Mouse (Mus musculus) G1E (cell line): ENCODE results near the gene Parl.

Source experiments
- CTCF ChIP-seq: IDR thresholded peaks from 2 replicates; pipeline ENCODE4 v1.5.1; 2012; ENCODE audit warnings: low read depth, low read length, inconsistent platforms, mixed read lengths
- GATA1 ChIP-seq: IDR thresholded peaks from 2 replicates; pipeline ENCODE4 v1.6.1; 2012; ENCODE audit warnings: borderline replicate concordance, low read length, inconsistent platforms, mixed read lengths

GRCm38 (mm10) chr16:20271339-20271738, 30.8 kb downstream of the Parl start:
- TF ChIP-seq CTCF, result no peak
- TF ChIP-seq GATA1, result no peak
